Mouse (Mus musculus): ENCODE data around the gene Plod2.

GRCm38 (mm10) chr9:92563306-92563705 is 21.3 kb downstream of the Plod2 start:
- no peak for TF ChIP-seq POLR2A (IDR thresholded peaks at IDR 0.05; ENCODE audit: low read depth, low read length)
- no peak for TF ChIP-seq CTCF (IDR thresholded peaks at IDR 0.05; ENCODE audit: extremely low read depth, insufficient read depth, insufficient read length, insufficient replicate concordance)
